Mouse (Mus musculus): ENCODE results near the gene Stat6.

The Stat6 gene

GRCm38 (mm10) chr10:127658076-127658475 lies 15.3 kb downstream of the Stat6 start:
- POLR2A ChIA-PET = interaction anchor here in 3 of 4 experiments (0.6 to 2.6 kb wide), 10 partner anchors 10 to 277 kb away, joined by 3 to 32 read pairs (median 6); partner anchors contain the start of genes Nab2 (in 3 of the 3) and Nemp1 (in 1 of the 3)
- CTCF ChIA-PET = interaction anchor here in 1 of 4 experiments (0.7 to 1.1 kb wide), 3 partner anchors 15 to 87 kb away, joined by 3 to 4 read pairs (median 3); partner anchors contain the start of gene Stat6

- POLR2A ChIA-PET = interaction anchor here in 3 of 4 experiments (0.6 to 2.6 kb wide), 12 partner anchors 8 to 151 kb away, joined by 3 to 32 read pairs (median 6); partner anchors contain the start of genes Nab2 (in 3 of the 3), Lrp1 (in 1 of the 3) and Nemp1 (in 1 of the 3)
- CTCF ChIA-PET = interaction anchor here in 2 of 4 experiments (1.0 to 2.0 kb wide), 3 partner anchors 16 to 122 kb away, joined by 3 to 4 read pairs (median 3); no protein-coding TSS in a partner anchor
These were observed 16.8 kb downstream of the Stat6 start for GRCm38 (mm10) chr10:127659551-127659950.

DNA sequence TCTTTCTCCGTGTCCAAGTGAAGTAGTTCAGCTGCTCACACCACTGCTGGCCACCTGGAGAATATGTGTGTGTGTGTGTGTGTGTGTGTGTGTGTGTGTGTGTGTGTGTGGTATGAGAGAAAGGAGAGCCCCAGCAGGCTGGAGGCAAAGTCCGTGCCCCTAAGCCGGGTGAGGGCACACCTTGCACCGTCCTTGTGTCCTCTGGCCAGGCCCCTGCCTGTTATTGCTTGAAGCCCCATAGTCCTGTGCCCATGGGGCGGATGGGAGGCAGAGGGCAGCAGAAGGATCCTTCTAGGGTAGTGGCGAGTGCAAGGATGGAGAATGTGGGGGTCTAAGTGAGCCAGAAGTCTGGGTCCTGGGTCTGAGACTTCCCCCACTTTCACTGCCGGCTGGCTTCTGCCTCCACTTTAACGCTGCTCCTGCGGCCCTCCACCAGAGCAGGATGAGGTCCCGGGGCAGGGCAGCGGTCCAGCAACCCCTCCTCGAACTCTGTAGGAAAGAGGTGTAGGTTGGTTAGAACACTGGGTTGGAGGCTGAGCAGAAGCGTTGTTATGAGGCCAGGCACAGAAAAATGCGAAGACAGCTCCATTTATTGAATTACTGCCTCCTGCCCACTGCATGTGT lies 18.6 kb downstream of the Stat6 start:
- ChIA-PET CTCF (interaction anchor here in 3 of 4 experiments (0.6 to 2.3 kb wide), 18 partner anchors 8 to 551 kb away, joined by 3 to 19 read pairs (median 5); partner anchors contain the start of genes Lrp1 (in 2 of the 3) and Stat6 (in 2 of the 3)), POLR2A (interaction anchor here in 3 of 4 experiments (0.9 to 5.1 kb wide), 22 partner anchors 8 to 750 kb away, joined by 3 to 27 read pairs (median 4); partner anchors contain the start of genes Stat6 (in 3 of the 3), Atp5b (in 1 of the 3), Baz2a (in 1 of the 3) and Cs (in 1 of the 3))

DNA sequence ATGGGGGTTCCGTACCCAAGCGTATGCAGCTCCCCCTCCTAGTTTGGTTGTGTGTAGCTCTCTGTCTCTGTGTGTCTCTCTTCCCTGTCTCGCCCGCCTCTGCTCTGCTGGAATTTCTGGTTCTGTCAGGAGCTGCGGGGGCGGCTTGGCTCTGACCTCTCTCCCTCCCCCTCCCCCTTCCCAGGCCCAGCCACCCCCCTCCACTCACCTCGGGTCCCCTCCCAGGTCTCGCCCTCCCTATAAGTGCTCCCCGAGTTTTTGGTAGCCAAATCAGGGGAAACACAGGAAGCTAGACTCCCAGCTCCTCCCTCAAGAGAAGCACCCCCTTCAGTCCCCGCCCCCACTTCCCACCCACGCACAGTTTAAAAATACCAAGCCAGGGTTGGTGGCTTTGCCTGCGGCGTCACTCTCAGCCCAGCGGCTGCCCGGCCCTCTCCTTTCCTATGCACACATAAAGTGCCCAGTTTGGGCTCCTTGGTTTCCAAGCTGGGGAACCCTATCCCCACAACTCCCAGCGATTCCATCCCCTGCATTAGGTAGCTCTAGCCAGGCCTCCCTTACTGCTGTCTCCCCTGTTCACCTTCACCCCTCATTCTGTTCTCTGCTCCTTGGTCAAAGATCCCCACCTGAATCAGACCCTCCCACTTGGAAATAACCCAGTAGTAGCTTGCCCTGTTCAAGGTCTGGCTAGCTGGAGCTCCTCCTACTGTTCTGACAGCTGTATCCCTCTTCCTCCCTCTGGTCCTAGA lies 19.3 kb downstream of the Stat6 start:
- ChIA-PET CTCF (interaction anchor here (0.6 to 2.8 kb wide), 25 partner anchors 9 to 551 kb away, joined by 3 to 19 read pairs (median 4); partner anchors contain the start of genes Lrp1 (in 2 of the 4), Stat6 (in 2 of the 4) and Zbtb39 (in 1 of the 4)), POLR2A (interaction anchor here in 3 of 4 experiments (0.6 to 5.1 kb wide), 32 partner anchors 9 to 750 kb away, joined by 3 to 27 read pairs (median 4); partner anchors contain the start of genes Stat6 (in 3 of the 3), Atp5b (in 1 of the 3), Baz2a (in 1 of the 3) and Cs (in 1 of the 3))

- CTCF ChIA-PET = interaction anchor here (0.6 to 2.8 kb wide), 20 partner anchors 9 to 550 kb away, joined by 3 to 19 read pairs (median 4); partner anchors contain the start of genes Stat6 (in 2 of the 4), Lrp1 (in 1 of the 4) and Zbtb39 (in 1 of the 4)
- POLR2A ChIA-PET = interaction anchor here in 3 of 4 experiments (0.7 to 5.8 kb wide), 29 partner anchors 8 to 749 kb away, joined by 3 to 28 read pairs (median 4); partner anchors contain the start of genes Stat6 (in 3 of the 3), Atp5b (in 1 of the 3), Baz2a (in 1 of the 3) and Cs (in 1 of the 3)
These were observed 20.0 kb downstream of the Stat6 start for GRCm38 (mm10) chr10:127662666-127663253.

DNA sequence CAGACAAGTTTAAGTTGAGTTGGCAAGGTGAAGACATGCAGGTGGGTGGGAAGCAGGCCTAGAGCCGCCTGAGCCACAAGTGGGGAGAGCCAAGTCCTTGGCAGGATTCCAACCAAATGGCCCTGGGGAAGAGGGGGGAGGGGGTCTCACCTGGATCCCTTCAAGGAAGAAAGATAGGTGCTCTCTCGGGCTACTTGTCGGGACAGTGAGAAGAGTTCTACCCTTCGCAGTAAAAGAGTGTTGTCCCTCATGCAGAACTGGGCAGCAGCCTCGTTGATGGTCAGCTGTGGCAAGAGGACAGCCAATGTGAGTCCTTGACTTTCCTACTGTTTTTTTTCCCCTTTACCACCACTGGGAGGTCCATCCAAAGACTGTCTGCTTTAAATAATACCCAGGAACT lies 20.8 kb downstream of the Stat6 start:
- ChIA-PET POLR2A (interaction anchor here in 2 of 4 experiments (0.5 to 5.8 kb wide), 7 partner anchors 10 to 373 kb away, joined by 3 to 28 read pairs (median 5); partner anchors contain the start of genes Lrp1 (in 1 of the 2) and Stat6 (in 1 of the 2)), CTCF (interaction anchor here in 3 of 4 experiments (0.7 to 2.8 kb wide), 7 partner anchors 22 to 428 kb away, joined by 3 to 13 read pairs (median 5); partner anchors contain the start of genes Stat6 (in 2 of the 3), Lrp1 (in 1 of the 3) and Zbtb39 (in 1 of the 3))

DNA sequence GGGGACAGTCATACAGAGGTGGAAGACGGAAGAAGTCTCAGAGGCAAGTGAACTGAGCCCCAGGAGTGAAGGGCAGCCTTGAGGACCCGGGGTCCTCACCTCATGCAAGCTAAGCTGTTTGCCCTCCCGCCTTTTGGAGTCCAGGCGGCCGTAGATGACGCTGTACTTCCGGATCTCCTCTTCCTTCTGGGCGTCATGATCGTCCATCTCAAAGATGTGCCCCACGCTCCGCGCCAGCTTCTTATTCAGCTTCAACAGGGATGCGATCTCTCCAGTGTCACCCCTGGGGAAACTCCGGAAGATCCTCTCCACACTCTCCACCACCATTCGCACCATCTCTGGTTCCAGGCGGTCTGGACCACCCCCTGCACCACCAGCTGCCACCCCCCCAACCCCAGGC lies 21.4 kb downstream of the Stat6 start:
- CTCF ChIA-PET = interaction anchor here in 3 of 4 experiments (0.7 to 2.8 kb wide), 6 partner anchors 22 to 429 kb away, joined by 3 to 9 read pairs (median 4); partner anchors contain the start of genes Stat6 (in 2 of the 3) and Zbtb39 (in 1 of the 3)
- POLR2A ChIA-PET = interaction anchor here in 3 of 4 experiments (0.5 to 5.8 kb wide), 10 partner anchors 11 to 639 kb away, joined by 3 to 57 read pairs (median 4); partner anchors contain the start of genes Stat6 (in 2 of the 3), Lrp1 (in 1 of the 3) and Pan2 (in 1 of the 3)

DNA sequence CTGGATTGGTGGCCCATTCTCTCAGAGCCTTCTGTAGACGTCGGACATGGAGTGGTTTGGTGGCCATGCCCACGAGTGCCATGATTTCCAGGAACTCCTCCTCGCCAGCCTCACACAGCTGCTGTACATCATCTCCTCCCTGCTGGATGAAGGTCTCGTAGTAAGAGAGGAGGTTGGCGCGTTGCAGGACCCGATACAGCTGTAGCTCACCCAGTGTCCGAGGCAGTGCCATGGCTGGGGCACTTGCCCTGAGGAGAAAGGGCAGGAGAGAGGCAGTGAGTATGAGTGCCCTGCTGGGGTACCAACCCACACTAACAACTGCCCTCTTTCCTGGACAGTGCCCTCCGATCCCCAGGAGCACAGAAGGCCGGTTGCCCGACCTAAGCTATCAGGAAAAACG lies 22.1 kb downstream of the Stat6 start:
- POLR2A ChIA-PET = interaction anchor here in 3 of 4 experiments (0.9 to 5.8 kb wide), 12 partner anchors 11 to 638 kb away, joined by 3 to 57 read pairs (median 3); partner anchors contain the start of genes Stat6 (in 2 of the 3), Lrp1 (in 1 of the 3) and Pan2 (in 1 of the 3)
- CTCF ChIA-PET = interaction anchor here in 2 of 4 experiments (0.5 to 2.8 kb wide), 5 partner anchors 21 to 702 kb away, joined by 3 to 9 read pairs (median 4); partner anchors contain the start of genes Stat6 (in 1 of the 2) and Zbtb39 (in 1 of the 2)

- POLR2A ChIA-PET = interaction anchor here in 3 of 4 experiments (0.5 to 5.8 kb wide), 20 partner anchors 11 to 374 kb away, joined by 3 to 57 read pairs (median 3); partner anchors contain the start of genes Stat6 (in 2 of the 3) and Lrp1 (in 1 of the 3)
These were observed 22.8 kb downstream of the Stat6 start for GRCm38 (mm10) chr10:127665366-127666181.

GRCm38 (mm10) chr10:127666501-127667268 lies 23.9 kb downstream of the Stat6 start, which contains the start of gene Nemp1:
Gene Nemp1 (plus strand): TSS chr10:127666901.
- CTCF ChIA-PET = interaction anchor here in 3 of 4 experiments (0.5 to 1.5 kb wide), 8 partner anchors 10 to 469 kb away, joined by 3 to 7 read pairs (median 4); partner anchors contain the start of gene Stat6 (in 1 of the 3)
- POLR2A ChIA-PET = interaction anchor here in 3 of 4 experiments (0.5 to 5.8 kb wide), 24 partner anchors 8 to 745 kb away, joined by 3 to 57 read pairs (median 4); partner anchors contain the start of genes Stat6 (in 2 of the 3), Lrp1 (in 1 of the 3), Nabp2 (in 1 of the 3) and Naca (in 1 of the 3)

More at GRCm38 (mm10) chr10:127665366-127666181, 22.8 kb downstream of the Stat6 start:
- CTCF ChIA-PET = interaction anchor here in 3 of 4 experiments (0.5 to 2.4 kb wide), 10 partner anchors 11 to 703 kb away, joined by 3 to 7 read pairs (median 4); partner anchors contain the start of gene Stat6 (in 2 of the 3)

DNA sequence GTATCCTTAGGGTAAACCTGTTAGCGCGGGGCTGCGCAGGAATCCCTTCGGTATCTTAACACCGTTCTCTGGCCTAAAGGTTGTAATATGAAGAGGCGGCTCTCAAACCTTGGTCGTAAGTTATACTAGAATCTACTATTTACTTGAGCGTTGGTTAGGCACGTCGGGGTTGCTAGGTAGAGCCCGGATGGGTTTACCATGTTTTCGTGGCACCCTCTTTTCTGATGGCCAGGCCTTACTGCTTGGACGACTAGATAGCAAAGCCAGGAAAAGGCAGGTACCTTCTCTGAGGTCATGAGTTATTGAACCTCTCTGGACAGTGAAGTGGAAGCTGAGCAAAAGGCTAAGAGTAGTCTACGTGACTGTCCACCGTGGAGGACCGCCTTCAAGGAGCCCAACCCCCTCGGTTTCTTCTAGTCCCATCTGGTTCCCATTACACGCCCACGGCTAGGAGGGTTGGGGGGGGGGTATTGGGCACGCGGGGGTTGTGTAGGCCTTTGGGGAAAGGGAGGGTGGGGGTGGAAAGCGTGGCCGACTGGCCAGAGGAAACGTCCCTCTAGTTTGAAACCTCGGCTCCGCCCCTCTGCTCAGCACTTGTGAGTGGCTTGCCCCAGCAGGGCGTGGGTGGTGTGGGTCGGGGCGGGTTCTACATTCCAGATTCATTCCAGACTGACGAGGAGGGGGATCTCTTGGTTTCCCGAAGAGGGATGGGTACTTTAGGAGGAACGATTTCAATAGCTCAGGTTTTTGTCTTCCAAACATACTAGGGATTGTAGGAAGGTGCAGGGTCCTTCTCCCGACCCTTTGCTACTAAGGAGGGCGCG lies 24.7 kb downstream of the Stat6 start:
- ChIA-PET POLR2A (interaction anchor here (0.6 to 5.8 kb wide), 85 partner anchors 8 to 744 kb away, joined by 3 to 57 read pairs (median 4); partner anchors contain the start of genes Lrp1 (in 3 of the 4), Atp5b (in 2 of the 4), Nabp2 (in 2 of the 4) and Naca (in 2 of the 4)), CTCF (interaction anchor here (0.5 to 1.9 kb wide), 26 partner anchors 10 to 888 kb away, joined by 3 to 12 read pairs (median 4); partner anchors contain the start of genes Stat6 (in 3 of the 4), Myo1a (in 1 of the 4) and Zbtb39 (in 1 of the 4))

GRCm38 (mm10) chr10:127668093-127669050 lies 25.6 kb downstream of the Stat6 start, which contains the start of gene Nab2:
Gene Nab2 (minus strand): TSS chr10:127668568.
- CTCF ChIA-PET = interaction anchor here (0.5 to 1.9 kb wide), 26 partner anchors 9 to 887 kb away, joined by 3 to 12 read pairs (median 3); partner anchors contain the start of genes Stat6 (in 3 of the 4), Myo1a (in 1 of the 4) and Zbtb39 (in 1 of the 4)
- POLR2A ChIA-PET = interaction anchor here in 3 of 4 experiments (0.6 to 5.8 kb wide), 80 partner anchors 8 to 743 kb away, joined by 3 to 57 read pairs (median 4); partner anchors contain the start of genes Lrp1 (in 3 of the 3), Atp5b (in 2 of the 3), Nabp2 (in 2 of the 3) and Naca (in 2 of the 3)
